In the genomic region with DNA sequence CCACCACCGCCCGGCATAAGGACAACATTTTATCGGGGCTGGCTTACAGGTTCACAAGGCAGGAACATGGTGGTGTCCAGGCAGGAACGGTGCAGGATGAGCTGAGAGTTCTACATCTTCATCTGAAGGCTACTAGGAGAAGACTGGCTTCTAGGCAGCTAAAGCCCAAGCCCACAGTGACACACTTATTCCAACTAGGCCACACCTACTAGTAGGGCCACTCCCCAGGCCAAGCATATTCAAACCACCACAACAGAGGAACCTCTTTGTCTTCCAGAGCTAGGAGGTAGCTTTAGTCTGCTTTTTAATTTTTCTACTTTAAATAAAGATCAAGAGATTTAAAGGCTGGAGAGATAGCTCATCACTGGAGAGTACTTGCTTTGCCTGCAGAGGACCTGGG, we compare ENCODE assay signal across 24 mouse cellular contexts. TPM values are rescaled to one million over a fixed set of nuclear protein-coding genes. Genes with fewer than 3 reads are reported as not detected.
"Had no signal": no experiment of that assay in that cellular context is flagged by ENCODE, and none has a peak within 500 bp of the region (broad histone marks: within the 10 kb centered on the region; RNA-seq: fewer than 3 reads in every experiment).

No protein-coding gene starts in this region.

- H3K9me3 ChIP-seq: limb, embryonic 12.5 days; limb, embryonic 15.5 days; midbrain, embryonic 15.5 days; neural tube, embryonic 15.5 days had no signal

- H3K9ac ChIP-seq: limb, embryonic 12.5 days; limb, embryonic 15.5 days; liver, embryonic 14.5 days; liver, postnatal 0 days; midbrain, embryonic 15.5 days; neural tube, embryonic 12.5 days; neural tube, embryonic 15.5 days had no signal

- H3K27me3 ChIP-seq: limb, embryonic 12.5 days; limb, embryonic 15.5 days; midbrain, embryonic 15.5 days; neural tube, embryonic 12.5 days; neural tube, embryonic 15.5 days had no signal

- H3K4me3 ChIP-seq: layer of hippocampus, adult 2 months; left cerebral cortex, adult 2 months; limb, embryonic 12.5 days; limb, embryonic 15.5 days; midbrain, embryonic 15.5 days; neural tube, embryonic 12.5 days; neural tube, embryonic 15.5 days had no signal

- H3K27ac ChIP-seq: kidney, postnatal 0 days; layer of hippocampus, adult 2 months; left cerebral cortex, adult 2 months; limb, embryonic 12.5 days; limb, embryonic 15.5 days; liver, embryonic 14.5 days; midbrain, embryonic 15.5 days; neural tube, embryonic 12.5 days; neural tube, embryonic 15.5 days had no signal

- ATAC-seq: intestine, postnatal 0 days; liver, postnatal 0 days; midbrain, embryonic 15.5 days had no signal

- H3K4me2 ChIP-seq: limb, embryonic 12.5 days; limb, embryonic 15.5 days; liver, embryonic 11.5 days; midbrain, embryonic 11.5 days; midbrain, embryonic 15.5 days; neural tube, embryonic 12.5 days; neural tube, embryonic 15.5 days had no signal

- H3K4me1 ChIP-seq: limb, embryonic 12.5 days; limb, embryonic 15.5 days; midbrain, embryonic 15.5 days had no signal

- DNase-seq: kidney, adult 2 months; kidney, postnatal 25 days; layer of hippocampus, postnatal 36 days; left cerebral cortex, postnatal 4 days; liver, postnatal 0 days; thymus, postnatal 25 days had no signal

RNA-seq across cellular contexts. Expression of a gene that starts 46.2 kb away (rescaled TPM):
- total RNA-seq: layer of hippocampus, adult 2 months; layer of hippocampus, postnatal 10 days; layer of hippocampus, postnatal 36 days; left cerebral cortex, adult 2 months; left cerebral cortex, postnatal 14 days; left cerebral cortex, postnatal 4 days; megakaryocyte progenitor cell, adult 5-6 weeks; megakaryocyte-erythroid progenitor cell, adult 5-6 weeks had no signal
- polyA plus RNA-seq: kidney, adult 2 months; kidney, embryonic 14.5 days; kidney, postnatal 0 days; limb, embryonic 12.5 days; limb, embryonic 15.5 days; liver, embryonic 11.5 days; liver, postnatal 0 days; neural tube, embryonic 12.5 days; spleen, adult 2 months had no signal
